Mouse (Mus musculus) MEL (cell line): ENCODE data around the gene Rhoa. TPM values are rescaled to one million over a fixed set of nuclear protein-coding genes. Genes with fewer than 3 reads are reported as not detected.

Source experiments
- DNase-seq: peaks from one replicate; pipeline ENCODE4 v3.0.0; 2011; ENCODE audit warnings: low read depth, low spot score
- H3K27ac ChIP-seq: 2 replicates; pipeline ENCODE4 v1.5.1; 2012; ENCODE audit warnings: low read depth, mild to moderate bottlenecking, control low read depth, low read length, moderate library complexity; ENCODE audit not compliant: control insufficient read depth
- H3K27me3 ChIP-seq, 2 experiments: fragments of 150-350 bp in 1 of 2; sonication (generic) in 1 of 2; 2 replicates each; pipeline ENCODE4 v1.6.1; 2012; ENCODE audit warnings: low read length in 2 of 2, mild to moderate bottlenecking in 2 of 2, improper control_type of control experiment in 1 of 2, moderate library complexity in 1 of 2; ENCODE audit not compliant: insufficient read depth in 2 of 2, control insufficient read depth in 1 of 2
- H3K36me3 ChIP-seq, 2 experiments: 2 replicates each; pipeline ENCODE4 v1.6.1; 2012 to 2014; ENCODE audit warnings: low read length in 2 of 2, improper control_type of control experiment in 1 of 2, inconsistent platforms in 1 of 2, mild to moderate bottlenecking in 1 of 2; ENCODE audit not compliant: insufficient read depth in 2 of 2, control insufficient read depth in 1 of 2
- H3K4me1 ChIP-seq, 2 experiments: fragments of 150-350 bp in 1 of 2; sonication (generic) in 1 of 2; 2 replicates each; pipeline ENCODE4 v1.6.1; 2012; ENCODE audit warnings: low read length in 2 of 2, improper control_type of control experiment in 1 of 2, mild to moderate bottlenecking in 1 of 2; ENCODE audit not compliant: insufficient read depth in 2 of 2, control insufficient read depth in 1 of 2
- H3K4me3 ChIP-seq, 2 experiments: fragments of 150-350 bp in 1 of 2; sonication (generic) in 1 of 2; 2 replicates each; pipeline ENCODE4 v1.5.1; 2012; ENCODE audit warnings: low read depth in 2 of 2, low read length in 2 of 2, mild to moderate bottlenecking in 2 of 2, moderate library complexity in 2 of 2, control low read depth in 1 of 2, improper control_type of control experiment in 1 of 2; ENCODE audit not compliant: control insufficient read depth in 1 of 2, insufficient read depth in 1 of 2
- H3K79me2 ChIP-seq: 2 replicates; pipeline ENCODE4 v1.6.1; 2012; ENCODE audit warnings: mild to moderate bottlenecking, low read length, moderate library complexity; ENCODE audit not compliant: control insufficient read depth, poor library complexity, insufficient read depth
- H3K9ac ChIP-seq: 2 replicates; pipeline ENCODE4 v1.6.1; 2012; ENCODE audit warnings: low read depth, mild to moderate bottlenecking, control low read depth, low read length, moderate library complexity; ENCODE audit not compliant: control insufficient read depth, poor library complexity, severe bottlenecking
- H3K9me3 ChIP-seq: fragments of 150-350 bp; sonication (generic); replicated peaks from 2 replicates; pipeline ENCODE4 v1.6.1; 2012; ENCODE audit warnings: mild to moderate bottlenecking, low read length, improper control_type of control experiment, moderate library complexity; ENCODE audit not compliant: insufficient read depth
- BHLHE40 ChIP-seq: IDR thresholded peaks from 2 replicates; pipeline ENCODE4 v1.6.1; 2012; ENCODE audit warnings: low read depth, mild to moderate bottlenecking, inconsistent platforms, low read length, improper control_type of control experiment, borderline replicate concordance
- CHD2 ChIP-seq: IDR thresholded peaks from 2 replicates; pipeline ENCODE4 v1.6.1; 2011; ENCODE audit warnings: low read length, improper control_type of control experiment
- CTCF ChIP-seq, 3 experiments: IDR thresholded peaks in 2 of 3; conservative IDR thresholded peaks in 1 of 3; 2 replicates each; pipeline ENCODE4 v1.5.1; 2011 to 2012; ENCODE audit warnings: low read length in 3 of 3, low read depth in 2 of 3, mild to moderate bottlenecking in 2 of 3, improper control_type of control experiment in 1 of 3, inconsistent platforms in 1 of 3, mixed read lengths in 1 of 3, moderate library complexity in 1 of 3; ENCODE audit not compliant: control insufficient read depth in 1 of 3, insufficient read depth in 1 of 3, poor library complexity in 1 of 3, severe bottlenecking in 1 of 3
- E2F4 ChIP-seq: IDR thresholded peaks from 2 replicates; pipeline ENCODE4 v1.6.1; 2011; ENCODE audit warnings: low read depth, low read length, improper control_type of control experiment, borderline replicate concordance
- EP300 ChIP-seq, 2 experiments: IDR thresholded peaks; 2 replicates each; pipeline ENCODE4 v1.6.1; 2011; ENCODE audit warnings: improper control_type of control experiment in 2 of 2, low read length in 2 of 2, low read depth in 1 of 2, mild to moderate bottlenecking in 1 of 2
- ETS1 ChIP-seq: IDR thresholded peaks from 2 replicates; pipeline ENCODE4 v1.6.1; 2012; ENCODE audit warnings: low read depth, mild to moderate bottlenecking, inconsistent platforms, low read length, improper control_type of control experiment, moderate library complexity
- HCFC1 ChIP-seq: IDR thresholded peaks from 2 replicates; pipeline ENCODE4 v1.6.1; 2012; ENCODE audit warnings: low read depth, mild to moderate bottlenecking, inconsistent platforms, low read length, improper control_type of control experiment, moderate library complexity
- KAT2A ChIP-seq: conservative IDR thresholded peaks from 2 replicates; pipeline ENCODE4 v1.6.1; 2012; ENCODE audit warnings: low read depth, low read length, improper control_type of control experiment, inconsistent platforms
- MAFK ChIP-seq: IDR thresholded peaks from 2 replicates; pipeline ENCODE4 v1.6.1; 2011; ENCODE audit warnings: low read depth, mild to moderate bottlenecking, low read length, improper control_type of control experiment, borderline replicate concordance
- MAX ChIP-seq: IDR thresholded peaks from 2 replicates; pipeline ENCODE4 v1.6.1; 2011; ENCODE audit warnings: low read length, improper control_type of control experiment
- MYB ChIP-seq: IDR thresholded peaks from 2 replicates; pipeline ENCODE4 v1.6.1; 2011; ENCODE audit warnings: mild to moderate bottlenecking, low read depth, low read length, improper control_type of control experiment
- MYC ChIP-seq: IDR thresholded peaks from 2 replicates; pipeline ENCODE4 v1.6.1; 2011; ENCODE audit warnings: low read depth, mild to moderate bottlenecking, low read length, improper control_type of control experiment, moderate library complexity
- NRF1 ChIP-seq: IDR thresholded peaks from 2 replicates; pipeline ENCODE4 v1.6.1; 2014; ENCODE audit warnings: low read depth, mild to moderate bottlenecking, inconsistent platforms, low read length, improper control_type of control experiment, moderate library complexity; ENCODE audit not compliant: poor library complexity, insufficient read depth, severe bottlenecking
- POLR2A ChIP-seq, 2 experiments: IDR thresholded peaks; 2 replicates each; pipeline ENCODE4 v1.6.1; 2011 to 2012; ENCODE audit warnings: low read length in 2 of 2, mild to moderate bottlenecking in 2 of 2, control low read depth in 1 of 2, improper control_type of control experiment in 1 of 2, low read depth in 1 of 2, moderate library complexity in 1 of 2; ENCODE audit not compliant: control insufficient read depth in 1 of 2, insufficient read depth in 1 of 2, poor library complexity in 1 of 2
- POLR2AphosphoS2 ChIP-seq: IDR thresholded peaks from 2 replicates; pipeline ENCODE4 v1.6.1; 2011; ENCODE audit warnings: low read length, improper control_type of control experiment
- RAD21 ChIP-seq: IDR thresholded peaks from 2 replicates; pipeline ENCODE4 v1.6.1; 2011; ENCODE audit warnings: mild to moderate bottlenecking, low read depth, low read length, improper control_type of control experiment
- SMC3 ChIP-seq: IDR thresholded peaks from 2 replicates; pipeline ENCODE4 v1.6.1; 2011; ENCODE audit warnings: low read depth, low read length, improper control_type of control experiment
- TAL1 ChIP-seq: IDR thresholded peaks from 2 replicates; pipeline ENCODE4 v1.6.1; 2012; ENCODE audit warnings: mild to moderate bottlenecking, inconsistent platforms, low read length, moderate library complexity, mixed read lengths
- TBP ChIP-seq: IDR thresholded peaks from 2 replicates; pipeline ENCODE4 v1.8.0; 2011; ENCODE audit warnings: low read depth, low read length, improper control_type of control experiment
- TCF12 ChIP-seq: IDR thresholded peaks from 2 replicates; pipeline ENCODE4 v1.6.1; 2014; ENCODE audit warnings: low read depth, mild to moderate bottlenecking, inconsistent platforms, low read length, improper control_type of control experiment, moderate library complexity
- UBTF ChIP-seq: IDR thresholded peaks from 2 replicates; pipeline ENCODE4 v1.6.1; 2012; ENCODE audit warnings: low read depth, mild to moderate bottlenecking, inconsistent platforms, low read length, improper control_type of control experiment, moderate library complexity, borderline replicate concordance; ENCODE audit not compliant: insufficient read depth
- USF1 ChIP-seq: IDR thresholded peaks from 2 replicates; pipeline ENCODE4 v1.6.1; 2014; ENCODE audit warnings: low read depth, mild to moderate bottlenecking, inconsistent platforms, low read length, improper control_type of control experiment, moderate library complexity
- USF2 ChIP-seq, 2 experiments: IDR thresholded peaks; 2 replicates each; pipeline ENCODE4 v1.6.1; 2011 to 2012; ENCODE audit warnings: improper control_type of control experiment in 2 of 2, low read length in 2 of 2, borderline replicate concordance in 1 of 2, inconsistent platforms in 1 of 2, low read depth in 1 of 2, mild to moderate bottlenecking in 1 of 2; ENCODE audit not compliant: insufficient read depth in 1 of 2
- ZC3H11A ChIP-seq: IDR thresholded peaks from 2 replicates; pipeline ENCODE4 v1.6.1; 2012; ENCODE audit warnings: low read depth, mild to moderate bottlenecking, inconsistent platforms, low read length, improper control_type of control experiment
- ZKSCAN1 ChIP-seq: IDR thresholded peaks from 2 replicates; pipeline ENCODE4 v1.6.1; 2012; ENCODE audit warnings: low read depth, mild to moderate bottlenecking, inconsistent platforms, low read length, improper control_type of control experiment, moderate library complexity
- ZNF384 ChIP-seq: IDR thresholded peaks from 2 replicates; pipeline ENCODE4 v1.6.1; 2012; ENCODE audit warnings: low read depth, mild to moderate bottlenecking, inconsistent platforms, low read length, improper control_type of control experiment
- polyA plus RNA-seq, 2 experiments: library from polyadenylated mRNA; stranded (reverse) in 1 of 2; unstranded in 1 of 2; fragments of >175 nt in 1 of 2; fragments of >200 nt in 1 of 2; gene quantifications; 2 replicates each; pipeline versions ENCODE4 v1.2.1 to v1.2.4; 2012; ENCODE audit warnings: low replicate concordance in 2 of 2, low read depth in 1 of 2; ENCODE audit not compliant: insufficient read length in 2 of 2, insufficient read depth in 1 of 2, missing spikeins in 1 of 2
- total RNA-seq: library from RNA; depleted of rRNA; stranded (reverse); fragments of 300-350 nt; gene quantifications from 2 replicates; pipeline ENCODE4 v1.2.3, GENCODE M21; 2012

Gene Rhoa
- total and polyA plus RNA-seq, 3 experiments: 80.9 to 241 TPM; not detected in 1

DNA sequence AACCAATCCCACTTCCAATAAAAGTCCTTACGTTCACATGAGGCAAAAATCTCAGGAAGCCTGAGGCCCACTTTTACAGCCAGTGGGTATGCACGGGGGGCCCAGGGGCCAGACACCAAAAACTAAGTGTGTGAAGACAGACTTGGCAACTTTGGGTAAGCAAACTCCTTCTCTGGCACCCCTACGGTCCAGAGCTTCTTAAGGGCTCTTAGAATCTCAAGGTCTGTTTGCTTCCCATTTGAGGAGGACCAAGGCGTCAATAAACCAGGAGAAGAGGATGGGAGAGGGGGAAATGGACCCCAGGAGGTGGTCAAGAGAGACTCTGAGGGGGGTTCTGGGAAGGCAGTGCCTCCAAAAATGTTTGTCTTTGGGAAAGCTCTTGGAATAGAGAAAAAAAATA lies 32.4 kb upstream of the Rhoa start:
- no peak overlapping the region for H3K27ac ChIP-seq
- no peaks in the 10 kb centered on the region for H3K36me3 ChIP-seq
- no peaks in the 10 kb centered on the region for H3K79me2 ChIP-seq
- H3K27me3 ChIP-seq: peaks cover 3 to 8% of the 10 kb centered on the region in 2 experiments; a peak in 3 of 4 replicates
- H3K9me3 ChIP-seq: no peaks in the 10 kb centered on the region
- no peak overlapping the region for H3K4me3 ChIP-seq
- no peak overlapping the region for H3K9ac ChIP-seq
- no peaks in the 10 kb centered on the region; a peak in 1 of 4 replicates for H3K4me1 ChIP-seq
- DNase-seq: no peak
- TF ChIP-seq KAT2A (no peak), USF1 (no peak), POLR2A (IDR thresholded peaks at IDR 0.05; ENCODE audit: control insufficient read depth in 1 of 2, insufficient read depth in 1 of 2, low read depth in 1 of 2, low read length in 2 of 2, poor library complexity in 1 of 2) (no peak), RAD21 (no peak), ZNF384 (no peak), HCFC1 (no peak), USF2 (IDR thresholded peaks at IDR 0.05; ENCODE audit: borderline replicate concordance in 1 of 2, insufficient read depth in 1 of 2, low read depth in 1 of 2, low read length in 2 of 2) (no peak), POLR2AphosphoS2 (no peak), MYC (no peak), ZC3H11A (no peak), SMC3 (no peak), MAX (no peak), TCF12 (no peak)

DNA sequence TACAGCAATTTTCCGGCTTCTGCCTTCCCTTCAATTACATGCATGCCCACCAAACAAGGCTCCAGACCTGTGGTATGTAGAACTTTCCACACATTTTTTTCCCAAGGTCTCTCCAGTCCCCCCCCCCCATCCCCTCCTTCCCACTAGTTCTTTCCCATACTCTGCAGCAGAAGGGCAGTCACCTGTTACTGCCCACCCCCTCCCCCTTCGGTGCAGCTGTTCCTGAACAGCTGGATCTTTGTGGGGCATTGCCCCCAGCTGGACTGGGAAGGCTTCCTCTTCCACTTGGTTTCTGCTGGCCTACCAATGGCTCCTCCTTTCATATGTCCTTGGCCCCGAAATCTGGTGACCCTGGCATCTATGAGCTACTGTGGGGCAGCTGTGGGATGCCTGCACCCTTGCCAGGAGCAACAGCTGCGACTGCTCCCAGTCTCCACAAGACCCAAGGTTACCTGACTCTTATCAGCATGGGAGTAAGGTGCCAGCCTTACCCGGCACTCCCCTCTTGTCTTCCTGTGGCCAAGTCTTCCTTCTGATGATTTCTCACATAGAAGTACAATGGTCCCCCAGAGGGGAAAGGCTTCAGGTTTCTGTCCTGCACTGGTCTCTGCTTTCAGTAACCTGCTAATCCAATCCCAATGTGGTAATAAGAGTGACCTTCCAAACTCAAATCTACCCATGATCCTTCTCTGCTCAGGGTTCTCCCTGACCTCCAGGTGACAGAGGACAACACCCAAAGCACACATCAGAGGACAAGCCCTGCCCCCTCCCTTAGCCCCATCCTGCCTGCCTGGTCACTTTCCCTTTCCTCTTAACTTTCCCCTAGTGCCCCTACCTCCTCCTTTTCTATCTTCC lies 31.2 kb upstream of the Rhoa start:
- no peaks in the 10 kb centered on the region for H3K79me2 ChIP-seq
- H3K9ac ChIP-seq: no peak overlapping the region
- no peaks in the 10 kb centered on the region for H3K4me1 ChIP-seq
- no peak for DNase-seq
- H3K27ac ChIP-seq: no peak overlapping the region
- peaks cover 3 to 8% of the 10 kb centered on the region in 2 experiments; a peak in 3 of 4 replicates for H3K27me3 ChIP-seq
- no peak overlapping the region for H3K4me3 ChIP-seq
- H3K9me3 ChIP-seq: no peaks in the 10 kb centered on the region
- TF ChIP-seq POLR2A (IDR thresholded peaks at IDR 0.05; ENCODE audit: control insufficient read depth in 1 of 2, insufficient read depth in 1 of 2, low read depth in 1 of 2, low read length in 2 of 2, poor library complexity in 1 of 2): no peak
- TF ChIP-seq TAL1: no peak
- TF ChIP-seq BHLHE40: no peak
- no peak for TF ChIP-seq MYC
- TF ChIP-seq MYB: no peak
- no peak for TF ChIP-seq ETS1
- no peak for TF ChIP-seq ZKSCAN1
- TF ChIP-seq MAFK: no peak
- TF ChIP-seq NRF1: no peak
- no peak for TF ChIP-seq CHD2
- no peak for TF ChIP-seq HCFC1
- no peak for TF ChIP-seq E2F4
- no peak for TF ChIP-seq EP300 (IDR thresholded peaks at IDR 0.05; ENCODE audit: low read depth in 1 of 2, low read length in 2 of 2)
- no peak for TF ChIP-seq TBP
- TF ChIP-seq CTCF (IDR thresholded peaks at IDR 0.05 in 2 of 3, conservative IDR thresholded peaks at IDR 0.05 in 1 of 3; ENCODE audit: control insufficient read depth in 1 of 3, insufficient read depth in 1 of 3, low read depth in 2 of 3, low read length in 3 of 3, poor library complexity in 1 of 3, severe bottlenecking in 1 of 3): no peak
- no peak for TF ChIP-seq UBTF
- no peak for TF ChIP-seq RAD21
- no peak for TF ChIP-seq TCF12
- no peak for TF ChIP-seq ZC3H11A
- no peaks in the 10 kb centered on the region for H3K36me3 ChIP-seq
